Mouse (Mus musculus): ENCODE results near the gene Mllt11.

DNA sequence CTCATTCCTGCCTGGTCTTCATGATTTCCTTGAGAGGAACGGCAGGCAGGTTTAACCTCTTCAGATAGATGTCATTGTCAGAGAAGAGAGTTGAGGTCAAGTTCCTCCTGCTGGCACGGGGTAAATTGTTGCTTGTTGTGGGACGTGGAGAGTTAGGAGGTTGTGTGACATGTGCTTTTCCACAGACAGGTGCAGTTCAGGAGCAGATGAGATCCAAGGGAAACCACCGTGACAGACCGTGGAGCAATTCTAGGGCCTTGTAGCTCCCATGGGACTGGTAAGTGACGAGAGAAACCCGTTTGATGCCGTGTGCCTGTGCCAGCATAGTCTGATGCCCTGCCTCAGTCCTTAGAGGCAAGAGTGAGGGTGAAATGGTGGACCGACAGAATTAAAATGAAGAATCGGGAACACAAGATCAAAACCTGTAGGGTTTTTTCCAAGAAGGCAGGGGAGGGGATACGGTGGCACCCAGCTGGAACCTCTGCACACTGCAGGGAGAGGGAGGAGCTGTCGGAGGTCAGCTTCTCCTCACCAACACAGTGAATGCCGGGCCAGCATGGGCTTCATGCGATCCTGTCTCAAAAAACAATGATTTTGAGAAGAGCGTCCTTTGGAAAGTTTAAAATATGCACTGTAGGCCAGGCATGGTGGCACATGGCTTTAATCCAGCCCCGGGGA lies 1.5 kb upstream of the Mllt11 start:
- no peak for TF ChIP-seq CTCF (IDR thresholded peaks at IDR 0.05; ENCODE audit: extremely low read depth, insufficient read depth, low read length)
- TF ChIP-seq POLR2A (IDR thresholded peaks at IDR 0.05; ENCODE audit: extremely low read depth, insufficient read depth, low read length), result no peak
